Mouse (Mus musculus): ENCODE measurements at regions not wholly inside any gene's neighbourhood (a gene's known extent, or its start where the extent isn't known, plus 50 kb on each side); places are given as distances from the start of the nearest gene placed in this dataset.
A peak's percentile ranks its signal among the peaks of the same experiment; 100 is the strongest.

DNA sequence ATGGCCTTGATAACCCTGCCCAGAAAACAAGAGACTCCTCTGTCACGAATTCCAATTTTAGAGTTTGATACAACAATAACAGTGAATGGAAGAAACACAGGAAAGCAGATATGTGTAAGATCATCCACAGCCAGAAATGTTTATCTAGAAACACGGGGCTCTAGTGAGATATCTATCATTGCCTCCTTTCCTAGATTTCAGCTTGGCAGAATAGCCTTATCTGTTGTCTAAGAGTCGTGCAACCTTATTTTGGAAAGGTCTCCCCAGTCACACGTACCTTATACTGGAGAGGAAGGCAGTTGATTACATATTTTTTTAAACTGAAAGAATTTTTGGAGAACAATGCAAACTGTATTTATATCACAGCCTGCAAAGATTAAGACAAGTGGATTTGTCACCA lies 61.6 kb downstream of the Gm10295 start:
- Histone ChIP-seq H3K4me3 (no peak overlapping the region), H3K27ac (no peak overlapping the region)
- no peak for DNase-seq (ENCODE audit: low spot score in 2 of 2)
- TF ChIP-seq CTCF (conservative IDR thresholded peaks at IDR 0.05), result no peak

DNA sequence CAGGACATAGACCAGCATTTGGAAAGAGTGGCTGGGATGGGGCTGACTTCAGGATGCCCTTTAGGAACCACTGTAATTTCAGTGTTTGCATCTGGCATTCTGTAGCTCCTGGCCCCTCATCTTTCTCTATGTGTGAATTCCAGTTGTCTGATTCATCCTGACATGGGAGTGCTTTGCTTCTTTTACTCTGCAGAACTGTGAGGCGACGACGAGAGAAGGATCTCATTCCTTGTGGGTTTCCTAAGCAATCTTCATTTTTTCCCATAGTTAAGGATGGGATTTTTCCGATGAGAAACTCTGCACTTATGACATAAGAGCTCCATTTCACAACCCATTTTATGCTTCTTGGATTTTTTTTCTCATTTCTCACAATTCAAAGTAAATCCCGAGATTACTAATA lies 62.0 kb downstream of the Gm10295 start:
- Histone ChIP-seq H3K4me3 (no peak overlapping the region), H3K27ac (no peak overlapping the region)
- DNase-seq (ENCODE audit: low spot score in 2 of 2), result no peak
- no peak for TF ChIP-seq CTCF (conservative IDR thresholded peaks at IDR 0.05)

DNA sequence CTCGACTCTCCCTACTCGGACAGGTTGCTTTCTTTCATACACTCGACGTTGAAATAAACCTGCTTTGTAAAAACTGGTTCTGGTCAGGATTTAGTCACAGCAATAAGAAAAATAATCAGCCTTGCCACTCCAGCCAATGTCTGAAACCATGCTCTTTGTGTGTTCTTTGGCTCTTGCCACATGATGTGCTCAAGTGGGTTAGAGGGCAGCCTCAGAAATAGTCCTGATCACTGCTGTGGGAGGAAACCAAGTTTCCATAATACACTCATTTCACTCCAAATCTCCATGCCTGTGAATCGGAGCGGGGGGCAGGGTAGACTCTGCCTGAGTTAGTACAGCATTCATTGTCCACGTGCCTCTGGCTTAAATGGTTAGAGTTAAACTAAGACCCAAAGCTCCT lies 63.8 kb downstream of the Gm10295 start:
- TF ChIP-seq CTCF (conservative IDR thresholded peaks at IDR 0.05), result no peak
- DNase-seq (ENCODE audit: low spot score in 2 of 2), result no peak
- H3K27ac ChIP-seq, result no peak overlapping the region
- H3K4me3 ChIP-seq, result no peak overlapping the region

- Histone ChIP-seq H3K27ac (no peak overlapping the region), H3K4me3 (no peak overlapping the region)
- no peak for TF ChIP-seq CTCF (conservative IDR thresholded peaks at IDR 0.05)
- DNase-seq (ENCODE audit: low spot score in 2 of 2), result no peak
Observed at GRCm38 (mm10) chr7:71284246-71284645, 67.0 kb downstream of the Gm10295 start.

- Histone ChIP-seq H3K4me3 (no peak overlapping the region), H3K27ac (no peak overlapping the region)
- TF ChIP-seq CTCF (conservative IDR thresholded peaks at IDR 0.05), result no peak
- no peak for DNase-seq (ENCODE audit: low spot score in 2 of 2)
Observed at GRCm38 (mm10) chr7:71283419-71283818, 67.9 kb downstream of the Gm10295 start.

DNA sequence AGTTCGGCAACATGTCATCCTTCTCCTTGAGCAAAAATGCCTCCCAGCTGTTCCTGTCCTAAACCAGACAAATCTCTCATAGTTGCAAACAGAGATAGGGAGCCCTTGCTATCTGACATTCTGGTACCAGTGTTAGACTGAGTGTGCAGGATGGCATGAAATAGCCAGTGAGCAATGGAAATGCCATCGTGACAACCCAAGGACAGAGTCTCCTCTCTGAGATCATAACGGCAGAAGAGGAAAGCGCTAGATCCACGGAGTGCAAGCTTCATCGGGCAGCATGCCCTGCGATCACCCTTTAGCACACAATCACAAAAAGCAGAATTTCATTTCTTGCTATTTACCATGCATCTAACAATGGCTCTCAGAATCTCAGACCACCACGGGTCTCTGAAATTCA lies 85.2 kb downstream of the Gm10295 start:
- no peak for DNase-seq (ENCODE audit: low spot score in 2 of 2)
- Histone ChIP-seq H3K27ac (no peak overlapping the region), H3K4me3 (no peak overlapping the region)
- no peak for TF ChIP-seq CTCF (conservative IDR thresholded peaks at IDR 0.05)

DNA sequence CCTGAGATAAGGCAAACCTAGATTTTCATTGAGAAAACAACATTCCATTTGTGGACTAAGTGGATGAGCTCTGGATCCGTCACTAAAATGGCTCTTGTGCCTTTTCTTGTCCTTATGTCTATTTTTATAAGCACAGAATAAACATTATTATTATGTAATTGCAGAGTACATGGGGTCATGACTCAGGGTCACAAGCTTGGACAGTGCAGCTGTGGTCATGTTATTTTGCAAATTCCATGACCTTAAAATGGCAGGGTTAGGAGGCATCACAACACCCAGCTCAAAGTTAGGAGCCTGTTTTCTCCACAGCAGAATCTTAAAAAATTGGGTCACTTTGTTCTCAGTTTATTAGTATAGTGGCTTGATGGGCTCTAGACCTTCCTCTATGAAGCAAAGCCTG lies 87.2 kb downstream of the Gm10295 start:
- H3K27ac ChIP-seq, result no peak overlapping the region
- no peak for DNase-seq (ENCODE audit: low spot score in 2 of 2)
- no peak overlapping the region for H3K4me3 ChIP-seq
- TF ChIP-seq CTCF (conservative IDR thresholded peaks at IDR 0.05), result no peak

DNA sequence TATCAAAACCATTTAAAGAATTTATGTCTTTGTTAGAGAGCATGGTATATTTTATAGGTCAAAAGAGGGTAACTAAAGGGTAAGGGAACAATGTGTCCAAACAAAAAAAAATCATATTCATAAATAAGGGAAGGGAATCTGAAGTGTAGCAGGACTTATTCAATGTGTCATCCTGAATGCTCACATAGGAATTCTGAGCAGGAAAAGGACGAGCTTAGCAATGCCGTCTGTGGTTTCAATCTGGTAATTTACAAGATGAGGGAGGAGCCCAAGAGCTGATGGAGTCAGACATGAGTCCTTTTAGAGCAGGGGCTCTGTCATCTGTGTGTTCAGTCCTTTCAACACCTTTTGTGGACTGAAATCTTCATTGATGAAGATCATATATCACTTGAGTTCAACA lies 101.6 kb downstream of the Gm10295 start:
- no peak for TF ChIP-seq CTCF (conservative IDR thresholded peaks at IDR 0.05)
- no peak overlapping the region for H3K4me3 ChIP-seq
- no peak for DNase-seq (ENCODE audit: low spot score in 2 of 2)
- no peak overlapping the region for H3K27ac ChIP-seq

- DNase-seq (ENCODE audit: low spot score in 2 of 2), result no peak
- no peak overlapping the region for H3K27ac ChIP-seq
- no peak for TF ChIP-seq CTCF (conservative IDR thresholded peaks at IDR 0.05)
- H3K4me3 ChIP-seq, result no peak overlapping the region
Observed at GRCm38 (mm10) chr7:71249216-71249615, 102.1 kb downstream of the Gm10295 start.

- DNase-seq (ENCODE audit: low spot score in 2 of 2), result no peak
- no peak overlapping the region for H3K4me3 ChIP-seq
- TF ChIP-seq CTCF (conservative IDR thresholded peaks at IDR 0.05), result no peak
- H3K27ac ChIP-seq, result no peak overlapping the region
Observed at GRCm38 (mm10) chr7:71247922-71248321, 103.4 kb downstream of the Gm10295 start.

GRCm38 (mm10) chr7:71242379-71242911 lies 108.8 kb downstream of the Gm10295 start:
- DNase-seq (ENCODE audit: low spot score in 2 of 2), result no peak
- TF ChIP-seq CTCF (conservative IDR thresholded peaks at IDR 0.05), result no peak
- Histone ChIP-seq H3K4me3 (no peak overlapping the region), H3K27ac (no peak overlapping the region)

DNA sequence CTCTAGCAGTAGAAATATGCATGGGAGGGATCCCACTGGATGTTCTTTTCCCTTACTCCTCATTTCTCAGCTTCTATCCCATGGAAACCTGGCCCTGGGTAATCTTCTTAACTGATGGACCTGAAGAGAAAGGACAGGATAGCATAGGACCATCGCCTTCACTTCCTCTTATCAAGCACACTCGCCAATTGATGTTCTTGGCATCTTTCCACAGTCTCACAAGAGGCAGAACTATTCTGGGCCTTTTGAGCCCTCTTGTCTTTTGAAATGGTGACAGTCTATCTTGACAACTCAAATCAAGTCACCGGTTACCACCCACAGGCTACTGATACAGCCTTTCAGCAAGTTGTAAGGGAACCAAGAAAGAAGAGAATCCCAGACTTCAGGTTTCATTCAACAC lies 112.1 kb downstream of the Gm10295 start:
- no peak overlapping the region for H3K4me3 ChIP-seq
- DNase-seq (ENCODE audit: low spot score in 2 of 2), result no peak

DNA sequence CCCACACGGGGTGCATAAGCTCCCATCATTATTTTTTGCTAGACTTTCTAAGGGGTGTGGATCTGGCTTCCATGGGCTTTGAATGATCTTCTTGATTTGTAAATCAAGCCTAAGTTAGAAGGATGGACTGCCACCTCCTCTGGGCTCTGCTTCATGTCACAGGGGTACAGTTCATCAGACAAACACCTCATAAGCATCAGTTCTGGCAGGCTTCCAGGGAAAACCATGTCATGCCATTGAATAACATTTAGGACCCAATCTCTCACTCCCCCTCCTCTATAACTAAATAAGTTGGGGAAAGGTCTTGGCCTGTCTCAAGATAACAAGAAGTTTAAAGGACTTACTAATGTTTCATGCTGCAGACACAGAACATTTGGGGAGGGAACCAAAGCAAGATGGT lies 115.0 kb downstream of the Gm10295 start:
- Histone ChIP-seq H3K27ac (no peak overlapping the region), H3K4me3 (no peak overlapping the region)
- no peak for DNase-seq (ENCODE audit: low spot score in 2 of 2)
- no peak for TF ChIP-seq CTCF (conservative IDR thresholded peaks at IDR 0.05)

More for the DNA sequence above, 112.1 kb downstream of the Gm10295 start:
- no peak overlapping the region for H3K27ac ChIP-seq
- no peak for TF ChIP-seq CTCF (conservative IDR thresholded peaks at IDR 0.05)

- peak overlapping the region; percentile 28; the same call in 1 of the 2 replicates for H3K27ac ChIP-seq
- DNase-seq (ENCODE audit: low spot score in 2 of 2), result no peak
- no peak for TF ChIP-seq CTCF (conservative IDR thresholded peaks at IDR 0.05)
- no peak overlapping the region for H3K4me3 ChIP-seq
Observed at GRCm38 (mm10) chr7:71234176-71234769, 117.0 kb downstream of the Gm10295 start.

Data from layer of hippocampus, adult 2 months (tissue).